Mouse (Mus musculus): Measurements from ENCODE around the gene Vav1. TPM values are rescaled to one million over a fixed set of nuclear protein-coding genes. Genes with fewer than 3 reads are reported as not detected.

Gene Vav1
- 148 and 202 TPM in 2 replicates for total RNA-seq (2023)

DNA sequence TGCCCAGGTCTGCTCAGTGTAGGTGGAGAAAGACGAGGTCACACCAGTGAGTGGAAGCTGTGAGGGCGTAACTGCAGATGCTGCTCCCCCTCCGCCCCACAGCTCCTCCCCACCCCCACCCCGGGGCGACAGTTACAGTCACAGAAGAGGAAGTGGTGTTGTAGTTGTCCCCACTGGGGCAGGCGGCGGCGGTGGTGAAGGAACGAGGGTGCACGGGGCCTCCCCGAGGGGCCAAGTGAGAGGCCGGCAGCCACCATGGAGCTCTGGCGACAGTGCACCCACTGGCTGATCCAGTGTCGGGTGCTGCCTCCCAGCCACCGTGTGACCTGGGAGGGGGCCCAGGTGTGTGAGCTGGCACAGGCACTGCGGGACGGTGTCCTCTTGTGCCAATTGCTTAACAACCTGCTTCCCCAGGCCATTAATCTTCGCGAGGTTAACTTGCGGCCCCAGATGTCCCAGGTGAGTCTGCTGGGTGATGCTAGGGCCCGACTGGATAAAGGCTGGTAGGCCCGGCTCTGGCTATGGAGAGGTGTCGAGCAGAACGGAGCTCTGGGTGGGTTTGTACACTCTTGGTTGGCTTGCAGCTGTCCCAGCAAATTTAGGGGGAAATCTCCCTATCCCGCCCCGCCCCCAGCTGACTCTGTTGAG lies at the start of gene Vav1:
Gene Vav1, plus strand, starts transcription at position 158 of the 648 bp plus-strand sequence.

DNA sequence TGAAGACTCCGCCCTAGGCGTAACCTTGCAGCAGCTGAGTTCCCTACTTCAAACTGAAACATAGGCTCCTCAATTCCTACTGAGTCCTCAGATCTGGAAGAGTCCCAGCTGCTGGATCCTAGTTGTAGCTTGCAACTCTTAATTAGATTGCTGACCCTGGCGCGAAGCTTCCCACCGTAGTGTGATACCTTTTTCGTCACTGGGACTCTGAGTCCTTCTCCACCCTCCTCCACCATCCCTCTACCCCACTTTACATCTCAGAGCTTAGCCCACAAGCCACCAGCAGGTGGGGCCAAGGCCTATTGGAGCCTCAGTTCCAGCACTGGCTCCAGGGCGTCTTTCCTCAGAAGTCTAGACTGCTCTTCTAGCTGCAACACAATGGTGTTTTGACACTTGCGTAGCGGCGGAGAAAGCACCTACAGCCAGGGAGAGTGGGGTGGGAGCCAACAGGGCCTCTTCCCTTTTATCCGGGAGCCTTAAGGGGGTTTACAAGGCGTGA lies 30.6 kb upstream of the Vav1 start, which contains the start of gene Gpr108:
Gene Gpr108, minus strand, starts transcription at position 246 of the 499 bp plus-strand sequence.

DNA sequence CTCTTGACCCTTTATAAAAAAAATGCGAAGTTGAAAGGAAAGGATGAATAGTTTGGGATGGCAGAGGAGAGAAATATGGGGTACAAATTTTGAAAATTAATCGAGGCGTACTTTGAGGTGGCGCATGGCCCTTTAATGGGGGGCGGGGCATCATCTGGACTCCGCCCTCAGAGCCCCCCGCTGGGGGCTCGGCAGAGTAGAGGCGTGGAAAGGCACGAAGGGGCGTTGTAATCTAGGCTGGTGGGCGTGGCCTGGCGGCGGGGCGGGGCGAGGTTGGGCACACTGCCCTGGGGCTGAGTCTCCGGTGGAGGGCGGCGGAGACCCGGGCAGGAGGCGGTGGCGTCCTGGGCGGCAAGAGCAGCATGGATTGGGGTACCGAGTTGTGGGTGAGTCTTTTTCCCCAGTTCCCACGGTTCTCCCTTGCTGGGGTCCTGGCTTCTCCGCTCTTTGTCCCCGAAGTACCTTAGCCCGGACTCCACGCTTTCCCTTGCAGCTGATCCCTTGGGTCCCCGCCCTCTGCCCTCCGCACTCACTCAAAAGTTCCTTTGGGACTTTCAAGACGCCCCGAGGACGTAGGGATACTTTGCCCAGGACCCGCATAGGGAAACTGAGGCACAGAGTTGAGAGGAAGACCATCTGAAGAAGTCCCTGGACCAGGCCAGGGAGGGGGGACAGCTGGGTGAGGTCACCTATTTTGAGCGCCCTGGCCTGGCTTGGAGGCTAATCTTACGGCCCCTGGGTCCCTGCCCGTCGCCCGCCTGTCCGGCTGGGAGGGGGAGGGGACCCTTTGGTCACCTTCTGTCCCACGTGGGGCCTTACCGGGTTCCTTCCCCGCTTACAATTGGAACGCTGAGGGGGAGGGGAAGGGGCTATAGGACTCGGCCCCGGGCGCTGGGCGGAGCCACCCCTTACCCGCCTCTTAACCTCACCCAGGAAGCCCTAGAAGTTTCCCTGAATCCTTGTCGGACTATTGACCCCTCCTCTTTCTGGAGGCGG lies 29.4 kb upstream of the Vav1 start, which contains the start of gene Trip10:
Gene Trip10, plus strand, starts transcription at position 270 of the 996 bp plus-strand sequence.

DNA sequence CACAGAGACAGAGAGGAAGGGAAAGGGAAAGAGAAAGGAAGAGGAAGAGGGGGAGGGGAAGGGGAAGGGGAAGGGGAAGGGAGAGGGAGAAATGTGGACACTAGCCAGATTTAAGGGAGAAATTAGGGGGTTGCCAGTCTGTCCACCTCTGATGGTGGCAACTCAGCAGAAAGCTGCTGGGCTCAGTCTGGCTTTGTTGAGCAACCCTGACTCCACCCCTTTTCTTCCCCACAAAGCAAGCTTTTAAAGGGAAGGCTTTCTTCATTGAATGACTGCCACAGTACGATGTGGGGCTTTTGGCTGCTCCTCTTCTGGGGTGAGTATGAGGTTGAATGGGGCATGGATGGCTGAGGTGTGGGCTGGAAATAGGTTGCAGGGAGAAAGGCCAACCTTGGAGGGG lies 79.5 kb downstream of the Vav1 start, which contains the start of gene Adgre1:
Gene Adgre1, plus strand, starts transcription at position 251 of the 400 bp plus-strand sequence.

Other genes starting within 250 kb of the Vav1 start
- gene Khsrp, start 247.6 kb upstream of the Vav1 start, total RNA-seq (2023): 83.8 and 92.7 TPM in 2 replicates
- gene Slc25a41, start 237.4 kb upstream of the Vav1 start, total RNA-seq (2023): not detected in 2 replicates
- gene Crb3, start 220.0 kb upstream of the Vav1 start, total RNA-seq (2023): not detected in 2 replicates
- gene Slc25a23, start 219.2 kb upstream of the Vav1 start, total RNA-seq (2023): 1.9 and 2.4 TPM in 2 replicates
- gene Dennd1c, start 200.6 kb upstream of the Vav1 start, total RNA-seq (2023): 176 and 217 TPM in 2 replicates
- not detected in 2 replicates for gene Tubb4a, start 191.3 kb upstream of the Vav1 start, total RNA-seq (2023)
- gene Tnfsf9, start 173.8 kb upstream of the Vav1 start, total RNA-seq (2023): 2.5 and 4.0 TPM in 2 replicates
- gene Cd70, start 129.3 kb upstream of the Vav1 start, total RNA-seq (2023): not detected in 2 replicates
- gene Tnfsf14, start 84.9 kb upstream of the Vav1 start, total RNA-seq (2023): 34.1 and 36.0 TPM in 2 replicates
- 448 and 499 TPM in 2 replicates for gene C3, start 51.0 kb upstream of the Vav1 start, total RNA-seq (2023)
- gene Gpr108, start 30.7 kb upstream of the Vav1 start, total RNA-seq (2023): 51.7 and 53.6 TPM in 2 replicates
- gene Trip10, start 29.6 kb upstream of the Vav1 start, total RNA-seq (2023): 3.5 and 6.1 TPM in 2 replicates
- 24.0 TPM in 2 replicates for gene Adgre1, start 79.6 kb downstream of the Vav1 start, total RNA-seq (2023)

All from neutrophil, adult 65 days (primary cell).